Mouse (Mus musculus) G1E (cell line): ENCODE data around the gene Zbp1. TPM values are rescaled to one million over a fixed set of nuclear protein-coding genes. Genes with fewer than 3 reads are reported as not detected.
A peak's percentile ranks its signal among the peaks of the same experiment; 100 is the strongest.

ENCODE experiments used
- ATAC-seq: 2 replicates; pipeline ENCODE4 v1.8.0; 2016; ENCODE audit warnings: mild to moderate bottlenecking; ENCODE audit not compliant: insufficient number of reproducible peaks, poor library complexity, low FRiP score, severe bottlenecking; ENCODE audit errors: extremely low read depth
- DNase-seq: peaks from one replicate; pipeline ENCODE4 v3.0.0; 2012; ENCODE audit warnings: low spot score
- H3K27me3 ChIP-seq: 2 replicates; pipeline ENCODE4 v1.6.1; 2012; ENCODE audit warnings: mild to moderate bottlenecking, low read length, inconsistent platforms; ENCODE audit not compliant: insufficient read depth
- H3K36me3 ChIP-seq: replicated peaks from 2 replicates; pipeline ENCODE3; 2012; ENCODE audit warnings: mild to moderate bottlenecking, inconsistent platforms
- H3K4me1 ChIP-seq: 2 replicates; pipeline ENCODE4 v1.6.1; 2012; ENCODE audit warnings: low read depth, low read length, inconsistent platforms, mixed read lengths; ENCODE audit not compliant: insufficient read depth
- H3K4me3 ChIP-seq: 2 replicates; pipeline ENCODE4 v1.5.1; 2012; ENCODE audit warnings: low read depth, mild to moderate bottlenecking, inconsistent platforms, low read length, moderate library complexity, mixed read lengths
- H3K9me3 ChIP-seq: replicated peaks from 2 replicates; pipeline ENCODE4 v1.6.1; 2012; ENCODE audit warnings: inconsistent platforms
- CTCF ChIP-seq: IDR thresholded peaks from 2 replicates; pipeline ENCODE4 v1.5.1; 2012; ENCODE audit warnings: low read depth, low read length, inconsistent platforms, mixed read lengths
- GATA1 ChIP-seq: IDR thresholded peaks from 2 replicates; pipeline ENCODE4 v1.6.1; 2012; ENCODE audit warnings: borderline replicate concordance, low read length, inconsistent platforms, mixed read lengths
- GATA2 ChIP-seq: IDR thresholded peaks from 2 replicates; pipeline ENCODE4 v1.6.1; 2012; ENCODE audit warnings: low read depth, low read length, inconsistent platforms, borderline replicate concordance
- POLR2AphosphoS5 ChIP-seq: IDR thresholded peaks from 2 replicates; pipeline ENCODE4 v1.6.1; 2012; ENCODE audit warnings: low read depth, low read length, inconsistent platforms; ENCODE audit not compliant: insufficient replicate concordance
- TAL1 ChIP-seq: conservative IDR thresholded peaks from 2 replicates; pipeline ENCODE4 v1.6.1; 2012; ENCODE audit warnings: low read depth, low read length, inconsistent platforms, mixed read lengths
- polyA plus RNA-seq: library from polyadenylated mRNA; stranded (reverse); fragments of >175 nt; gene quantifications from 2 replicates; pipeline ENCODE4 v1.2.3, GENCODE M21; 2012
- total RNA-seq, 2 experiments: library from RNA; stranded (forward) in 1 of 2; stranded (reverse) in 1 of 2; fragments of 200-1000 nt in 1 of 2; fragments of >200 nt in 1 of 2; fragmentation: Nextera tagmentation in 1 of 2; gene quantifications; 2 replicates each; pipeline ENCODE4 v1.2.3; 2014 to 2017

The Zbp1 gene
- total and polyA plus RNA-seq, 3 experiments = 0.11 TPM; not detected in 2

GRCm38 (mm10) chr2:173187182-173187855, 31.4 kb downstream of the Zbp1 start:
- ATAC-seq (no peak), DNase-seq (no peak)
- no peaks in the 10 kb centered on the region for H3K4me1 ChIP-seq
- no peaks in the 10 kb centered on the region for H3K27me3 ChIP-seq
- H3K9me3 ChIP-seq = peaks cover 71% of the 10 kb centered on the region
- TF ChIP-seq GATA2 (no peak), GATA1 (no peak)
- H3K4me3 ChIP-seq = no peak overlapping the region; the same call in 1 of the 2 replicates
- no peaks in the 10 kb centered on the region for H3K36me3 ChIP-seq

DNA sequence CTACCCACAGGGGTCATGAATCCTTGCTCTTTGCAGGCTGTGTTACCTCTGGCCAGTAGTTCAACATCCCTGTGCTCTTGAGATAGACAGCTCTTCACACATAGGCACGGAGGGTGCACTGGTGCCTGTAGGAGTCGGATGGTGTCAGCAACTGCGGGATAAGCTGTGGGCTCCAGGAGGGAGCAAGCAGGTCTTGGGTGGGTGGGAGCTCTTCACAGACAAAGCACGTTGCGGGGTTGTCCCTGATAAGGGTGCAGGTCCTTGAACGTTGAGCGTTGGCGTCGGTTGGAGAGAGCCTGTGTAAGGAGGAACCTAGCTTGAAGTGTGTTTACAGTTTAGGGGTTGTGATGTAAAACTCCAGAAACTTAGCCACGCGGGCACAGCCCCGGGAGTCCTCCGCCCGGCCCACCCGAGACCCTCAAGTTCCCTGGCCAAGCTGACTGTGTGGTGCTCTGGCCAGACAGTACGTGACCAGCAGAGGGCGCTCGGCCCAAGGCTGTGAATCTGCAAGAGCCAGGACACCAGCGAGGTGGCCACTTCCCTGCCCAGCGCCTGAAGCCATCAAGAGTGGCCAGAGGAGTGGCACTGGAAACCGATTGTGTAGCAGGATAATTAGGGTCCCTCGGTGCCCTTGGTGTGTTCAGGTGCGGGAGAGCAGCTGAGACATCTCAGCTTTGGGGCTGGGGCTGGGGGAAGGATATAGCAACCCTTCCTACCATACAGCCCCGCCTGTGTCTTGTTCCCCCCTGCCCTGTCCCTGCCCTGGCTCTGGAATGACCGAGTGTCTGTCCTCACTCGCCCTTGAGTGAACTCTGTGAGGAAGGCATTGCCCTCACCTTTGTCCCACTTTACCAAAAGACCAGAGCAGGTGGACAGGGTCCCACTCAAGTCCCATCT, 32.4 kb downstream of the Zbp1 start:
- no peak for ATAC-seq

DNA sequence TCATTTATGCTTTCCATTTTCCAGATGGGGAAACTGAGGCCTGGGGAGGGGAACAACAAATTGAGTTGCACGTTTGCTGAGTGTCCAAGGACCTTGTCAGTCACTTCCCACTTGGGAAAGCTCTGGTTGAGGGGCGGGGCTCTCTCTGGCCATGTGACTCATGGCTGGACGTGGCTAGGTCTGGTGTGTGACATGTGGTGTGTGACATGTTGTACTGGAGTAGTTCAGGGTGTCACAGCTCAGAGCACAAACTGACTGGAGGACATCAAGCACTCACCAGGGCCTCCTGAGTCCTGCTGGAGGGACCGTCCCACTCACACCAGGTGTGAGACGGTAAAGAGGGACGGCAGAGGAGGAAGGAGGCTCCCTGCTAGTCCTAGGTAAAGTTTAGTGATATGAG, 33.4 kb downstream of the Zbp1 start:
- Histone ChIP-seq H3K4me3 (no peak overlapping the region), H3K27me3 (no peaks in the 10 kb centered on the region), H3K9me3 (peaks cover 89% of the 10 kb centered on the region), H3K36me3 (no peaks in the 10 kb centered on the region), H3K4me1 (no peaks in the 10 kb centered on the region)
- DNase-seq (no peak), ATAC-seq (no peak)
- no peak for TF ChIP-seq GATA2
- no peak for TF ChIP-seq POLR2AphosphoS5
- TF ChIP-seq TAL1 = no peak
- TF ChIP-seq GATA1 = no peak
- TF ChIP-seq CTCF = no peak

More for the DNA sequence above, 32.4 kb downstream of the Zbp1 start:
- no peak for DNase-seq
- H3K27me3 ChIP-seq = no peaks in the 10 kb centered on the region
- no peaks in the 10 kb centered on the region for H3K4me1 ChIP-seq
- TF ChIP-seq GATA1 (no peak), POLR2AphosphoS5 (no peak), GATA2 (no peak), TAL1 (no peak), CTCF (no peak)
- H3K9me3 ChIP-seq = peaks cover 79% of the 10 kb centered on the region
- no peaks in the 10 kb centered on the region for H3K36me3 ChIP-seq
- H3K4me3 ChIP-seq = peak overlapping the region; percentile 9; the same call in 1 of the 2 replicates

DNA sequence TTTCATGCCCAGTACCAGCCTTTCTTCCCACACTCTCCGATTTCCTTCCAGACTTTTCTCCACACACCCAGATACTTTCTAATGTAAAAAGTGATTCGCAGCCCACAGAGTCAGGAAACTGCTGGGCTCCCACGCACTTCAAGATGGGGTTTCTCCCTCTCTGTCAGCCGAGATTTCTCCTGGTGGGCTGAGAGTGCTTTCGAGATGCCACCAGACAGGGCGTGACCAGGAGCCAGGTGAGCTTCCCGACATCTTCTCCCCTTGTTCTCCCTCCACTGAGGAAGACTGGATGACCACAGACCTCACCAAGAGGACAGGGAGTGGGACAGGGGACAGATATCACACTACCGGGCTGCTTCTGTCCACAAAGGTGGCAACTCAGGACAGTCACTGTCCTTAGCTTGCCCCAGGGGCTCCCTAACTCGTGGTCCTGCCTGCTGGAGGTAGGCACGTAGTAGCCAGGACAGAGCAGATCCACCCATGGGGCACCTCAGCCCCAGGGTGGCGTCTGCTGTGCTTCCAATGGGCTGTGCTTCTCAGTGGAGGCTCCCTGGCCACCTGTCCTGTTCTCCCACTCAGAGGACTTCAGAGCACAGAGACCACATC, 34.1 kb downstream of the Zbp1 start:
- ATAC-seq (no peak), DNase-seq (no peak)
- no peaks in the 10 kb centered on the region for H3K27me3 ChIP-seq
- no peaks in the 10 kb centered on the region for H3K4me1 ChIP-seq
- TF ChIP-seq CTCF = no peak
- TF ChIP-seq GATA1 = no peak
- no peak for TF ChIP-seq GATA2
- TF ChIP-seq POLR2AphosphoS5 = no peak
- no peak for TF ChIP-seq TAL1
- H3K9me3 ChIP-seq = peaks cover 93% of the 10 kb centered on the region
- H3K36me3 ChIP-seq = no peaks in the 10 kb centered on the region
- H3K4me3 ChIP-seq = peak overlapping the region; percentile 21; the same call in 1 of the 2 replicates

GRCm38 (mm10) chr2:173183836-173184460, 34.8 kb downstream of the Zbp1 start:
- peaks cover 95% of the 10 kb centered on the region for H3K9me3 ChIP-seq
- H3K4me1 ChIP-seq = no peaks in the 10 kb centered on the region
- DNase-seq (no peak), ATAC-seq (no peak)
- no peak overlapping the region for H3K4me3 ChIP-seq
- H3K27me3 ChIP-seq = no peaks in the 10 kb centered on the region
- no peaks in the 10 kb centered on the region for H3K36me3 ChIP-seq
- TF ChIP-seq TAL1 (no peak), GATA1 (no peak), POLR2AphosphoS5 (no peak), CTCF (no peak), GATA2 (no peak)

- H3K36me3 ChIP-seq = no peaks in the 10 kb centered on the region
- ATAC-seq (no peak), DNase-seq (no peak)
- no peaks in the 10 kb centered on the region for H3K27me3 ChIP-seq
- no peaks in the 10 kb centered on the region for H3K4me1 ChIP-seq
- peaks cover 93% of the 10 kb centered on the region for H3K9me3 ChIP-seq
- no peak for TF ChIP-seq GATA1
- TF ChIP-seq GATA2 = no peak
- TF ChIP-seq TAL1 = no peak
- no peak for TF ChIP-seq CTCF
- TF ChIP-seq POLR2AphosphoS5 = no peak
- no peak overlapping the region for H3K4me3 ChIP-seq
Observed at GRCm38 (mm10) chr2:173183311-173183710, 35.4 kb downstream of the Zbp1 start.
